Mouse (Mus musculus): ENCODE data around the gene Gm17027. TPM values are rescaled to one million over a fixed set of nuclear protein-coding genes. Genes with fewer than 3 reads are reported as not detected.
A peak's percentile ranks its signal among the peaks of the same experiment; 100 is the strongest.
"Not testable (repeated sequence)": the region's sequence is repeated elsewhere in the genome, so short reads cannot be mapped to it uniquely, and the experiment has no call there.

Gene Gm17027
- total RNA-seq (2021), result not detected

DNA sequence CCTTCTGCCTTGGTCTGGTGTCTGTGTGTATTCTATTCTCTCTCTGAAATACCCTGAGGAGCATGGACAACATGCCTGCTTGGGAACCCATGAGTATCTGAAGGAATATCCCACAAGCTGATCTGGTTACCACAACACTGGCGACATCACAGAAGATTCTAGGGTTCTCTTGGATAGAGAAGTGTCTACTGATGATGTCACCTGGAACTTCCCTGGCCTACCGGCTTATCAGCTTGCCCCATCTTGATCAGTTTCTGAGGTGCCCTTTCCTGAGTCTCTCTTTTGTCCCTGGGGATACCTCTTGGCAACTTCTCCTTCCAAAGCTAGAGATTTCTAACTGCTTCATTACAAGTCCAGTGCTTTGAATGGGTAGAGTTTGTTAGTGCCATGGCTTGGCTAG lies at the start of gene Gm17027:
TSS of gene Gm17027 (minus strand) at position 101 of the 400 bp plus-strand sequence.
- DNase-seq (ENCODE audit: extremely low spot score in 1 of 2, low spot score in 1 of 2), result not testable (repeated sequence)

DNA sequence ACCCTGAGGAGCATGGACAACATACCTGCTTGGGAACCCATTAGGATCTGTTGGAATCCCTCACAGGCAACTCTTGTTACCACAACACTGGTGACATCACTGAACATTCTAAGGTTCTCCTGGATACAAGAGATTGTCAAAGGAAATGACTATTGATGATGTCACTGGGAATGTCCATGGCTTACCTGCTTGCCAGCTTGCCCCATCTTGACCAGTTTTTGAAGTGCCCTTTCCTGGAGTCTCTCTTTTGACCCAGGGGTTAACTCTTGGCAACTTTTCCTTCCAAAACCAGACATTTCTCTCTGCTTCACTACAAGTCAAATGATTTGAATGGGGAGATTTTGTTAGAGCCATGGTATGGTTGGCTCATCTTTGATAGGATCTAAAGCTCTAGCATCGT lies 28.3 kb upstream of the Gm17027 start, which contains the start of gene Gm3573:
TSS of gene Gm3573 (minus strand) at position 101 of the 400 bp plus-strand sequence.
- not testable (repeated sequence) for DNase-seq (ENCODE audit: extremely low spot score in 1 of 2, low spot score in 1 of 2)

DNA sequence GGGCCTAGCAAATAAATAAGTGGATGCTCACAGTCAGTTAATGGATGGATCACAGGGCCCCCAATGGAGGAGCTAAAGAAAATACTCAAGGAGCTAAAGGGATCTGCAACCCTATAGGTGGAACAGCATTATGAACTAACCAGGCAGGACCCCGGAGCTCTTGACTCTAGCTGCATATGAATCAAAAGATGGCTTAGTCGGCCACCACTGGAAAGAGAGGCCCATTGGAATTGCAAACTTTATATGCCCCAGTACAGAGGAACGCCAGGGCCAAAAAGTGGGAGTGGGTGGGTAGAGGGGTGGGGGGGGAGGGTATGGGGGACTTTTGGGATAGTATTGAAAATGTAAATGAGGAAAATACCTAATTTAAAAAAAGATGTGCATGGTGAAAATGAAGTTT lies 21.5 kb upstream of the Gm17027 start:
- DNase-seq (ENCODE audit: extremely low spot score in 1 of 2, low spot score in 1 of 2), result peak in 1 of 2 experiments; percentile 1

DNA sequence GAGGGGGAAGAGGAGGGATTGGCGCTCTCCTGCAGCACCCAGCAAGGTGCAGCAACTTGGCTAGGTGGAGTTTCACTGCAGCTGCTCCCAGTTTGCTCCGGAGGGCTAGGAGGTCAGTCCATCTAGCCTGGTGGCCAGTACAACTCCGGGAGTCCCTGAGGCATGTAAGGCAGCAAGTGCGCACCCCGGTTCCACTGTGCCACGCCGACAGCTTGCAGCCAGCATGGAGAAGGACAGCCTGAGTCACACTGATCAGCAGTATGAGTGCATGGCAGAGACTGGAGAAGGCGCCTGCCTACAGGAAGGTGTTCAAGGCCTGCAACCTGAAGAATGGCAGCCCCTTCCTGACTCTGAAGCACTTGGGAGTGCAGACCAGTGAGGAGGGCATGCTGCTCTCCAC lies 27.9 kb downstream of the Gm17027 start:
- DNase-seq (ENCODE audit: extremely low spot score in 1 of 2, low spot score in 1 of 2), result peak in 1 of 2 experiments; percentile 7

DNA sequence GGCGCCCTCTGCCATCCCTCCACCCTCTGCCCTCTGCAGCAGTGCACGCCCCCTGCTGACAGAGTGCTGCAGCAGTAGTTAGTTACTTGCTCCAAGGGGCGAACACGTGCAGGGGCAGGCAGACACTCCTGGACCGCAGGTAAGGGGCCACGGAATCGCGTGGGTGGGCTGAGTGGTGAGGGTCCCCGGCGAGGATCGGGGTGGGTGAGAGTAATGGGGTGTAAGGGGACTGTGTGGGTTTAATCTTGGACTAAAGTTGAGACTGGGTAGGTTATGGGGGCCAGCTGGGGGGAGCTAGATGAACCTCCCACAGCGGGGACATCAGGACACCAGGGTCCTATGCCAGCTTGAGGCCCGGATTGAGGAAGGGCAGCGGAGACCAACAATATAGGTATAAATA lies 28.6 kb downstream of the Gm17027 start:
- not testable (repeated sequence) for DNase-seq (ENCODE audit: extremely low spot score in 1 of 2, low spot score in 1 of 2)

DNA sequence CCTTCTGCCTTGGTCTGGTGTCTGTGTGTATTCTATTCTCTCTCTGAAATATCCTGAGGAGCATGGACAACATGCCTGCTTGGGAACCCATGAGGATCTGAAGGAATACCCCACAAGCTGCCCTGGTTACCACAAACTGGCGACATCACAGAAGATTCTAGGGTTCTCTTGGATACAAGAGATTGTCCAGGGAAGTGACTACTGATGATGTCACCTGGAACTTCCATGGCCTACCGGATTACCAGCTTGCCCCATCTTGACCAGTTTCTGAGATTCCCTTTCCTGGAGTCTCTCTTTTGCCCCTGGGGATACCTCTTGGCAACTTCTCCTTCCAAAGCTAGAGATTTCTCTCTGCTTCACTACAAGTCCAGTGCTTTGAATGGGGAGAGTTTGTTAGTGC lies 45.2 kb downstream of the Gm17027 start, which contains the start of gene Gm7951:
TSS of gene Gm7951 (minus strand) at position 101 of the 400 bp plus-strand sequence.
- not testable (repeated sequence) for DNase-seq (ENCODE audit: extremely low spot score in 1 of 2, low spot score in 1 of 2)

Other genes with a start within 250 kb of the Gm17027 start
- gene 1700049E17Rik1, start 237.7 kb downstream of the Gm17027 start, total RNA-seq (2021), result not detected
- gene 1700024B05Rik, start 218.6 kb downstream of the Gm17027 start, total RNA-seq (2021), result not detected
- not detected for gene Gm6401, start 194.7 kb downstream of the Gm17027 start, total RNA-seq (2021)
- gene Gm3543, start 179.3 kb downstream of the Gm17027 start, total RNA-seq (2021), result not detected
- not detected for gene Gm7951, start 45.3 kb downstream of the Gm17027 start, total RNA-seq (2021)
- gene Gm3573, start 28.2 kb upstream of the Gm17027 start, total RNA-seq (2021), result 1 to 10 TPM; 2.3 to 2.4 TPM
- not detected for gene Gm17026, start 97.4 kb upstream of the Gm17027 start, total RNA-seq (2021)
- gene Gm9611, start 134.7 kb upstream of the Gm17027 start, total RNA-seq (2021), result not detected
- not detected for gene Gm7995, start 147.6 kb upstream of the Gm17027 start, total RNA-seq (2021)

All from layer of hippocampus, postnatal 25 days (tissue).